Mouse (Mus musculus) ES-E14 (cell line): ENCODE results near the gene Rtl3. TPM values are rescaled to one million over a fixed set of nuclear protein-coding genes. Genes with fewer than 3 reads are reported as not detected.

Experiments
- DNase-seq: peaks from one replicate; pipeline ENCODE4 v3.0.0-alpha.2; 2013; ENCODE audit warnings: low read depth, low spot score
- H3K27ac ChIP-seq: 2 replicates; pipeline ENCODE4 v1.5.1; 2012; ENCODE audit warnings: low read depth, mild to moderate bottlenecking, low read length, moderate library complexity, mixed read lengths; ENCODE audit not compliant: poor library complexity, insufficient read depth, severe bottlenecking
- H3K36me3 ChIP-seq: 2 replicates; pipeline ENCODE4 v1.6.1; 2012; ENCODE audit warnings: mild to moderate bottlenecking, low read length, moderate library complexity, mixed read lengths; ENCODE audit not compliant: control insufficient read depth, poor library complexity, insufficient read depth, severe bottlenecking
- H3K4me1 ChIP-seq, 2 experiments: fragments of 150-350 bp in 1 of 2; sonication (generic) in 1 of 2; 2 replicates each; pipeline ENCODE4 v1.6.1; 2012; ENCODE audit warnings: low read length in 2 of 2, mild to moderate bottlenecking in 1 of 2, mixed read lengths in 1 of 2; ENCODE audit not compliant: control insufficient read depth in 2 of 2, insufficient read depth in 2 of 2, poor library complexity in 1 of 2
- H3K4me3 ChIP-seq, 2 experiments: fragments of 150-350 bp in 1 of 2; sonication (generic) in 1 of 2; 2 replicates each; pipeline ENCODE4 v1.5.1; 2012; ENCODE audit warnings: low read length in 2 of 2, low read depth in 1 of 2, mild to moderate bottlenecking in 1 of 2, mixed read lengths in 1 of 2; ENCODE audit not compliant: insufficient read depth in 1 of 2, poor library complexity in 1 of 2, severe bottlenecking in 1 of 2
- H3K9ac ChIP-seq: 2 replicates; pipeline ENCODE4 v1.6.1; 2012; ENCODE audit warnings: low read depth, mild to moderate bottlenecking, low read length, mixed read lengths; ENCODE audit not compliant: poor library complexity, insufficient read depth, severe bottlenecking
- H3K9me3 ChIP-seq: fragments of 150-350 bp; sonication (generic); 2 replicates; pipeline ENCODE4 v1.6.1; 2012; ENCODE audit warnings: low read depth, mild to moderate bottlenecking, low read length; ENCODE audit not compliant: control insufficient read depth, insufficient read depth
- CHD2 ChIP-seq: IDR thresholded peaks from 2 replicates; pipeline ENCODE4 v1.6.1; 2014; ENCODE audit warnings: mild to moderate bottlenecking, low read depth, low read length, inconsistent platforms
- HCFC1 ChIP-seq: IDR thresholded peaks from 2 replicates; pipeline ENCODE4 v1.6.1; 2012; ENCODE audit warnings: low read length, inconsistent platforms, borderline replicate concordance; ENCODE audit not compliant: insufficient read depth
- MAFK ChIP-seq: IDR thresholded peaks from 2 replicates; pipeline ENCODE4 v1.6.1; 2014; ENCODE audit warnings: mild to moderate bottlenecking, low read depth, low read length, inconsistent platforms; ENCODE audit not compliant: insufficient read depth
- ZC3H11A ChIP-seq: IDR thresholded peaks from 2 replicates; pipeline ENCODE4 v1.6.1; 2012; ENCODE audit warnings: low read depth, mild to moderate bottlenecking, inconsistent platforms, low read length, borderline replicate concordance
- ZNF384 ChIP-seq: IDR thresholded peaks from 2 replicates; pipeline ENCODE4 v1.6.1; 2012; ENCODE audit warnings: low read depth, low read length, inconsistent platforms
- in situ Hi-C, 2 experiments: fragments of 600-800 bp; cut with MboI; formaldehyde crosslinking; loops; one replicate each; pipeline ENCODE4 v1.15.1; 2025; ENCODE audit warnings: low sequenced_read_pairs in 2 of 2, inconsistent platforms in 1 of 2; ENCODE audit not compliant: unreplicated experiment in 2 of 2
- total RNA-seq: library from RNA; depleted of rRNA; stranded (reverse); fragments of 300-350 nt; gene quantifications from 2 replicates; pipeline ENCODE4 v1.2.3, GENCODE M21; 2012; rRNA removed

The Rtl3 gene
- total RNA-seq = not detected in 2 replicates

- H3K4me1 ChIP-seq = no peaks in the 10 kb centered on the region
- no peaks in the 10 kb centered on the region for H3K9me3 ChIP-seq
- no peak for DNase-seq
- H3K27ac ChIP-seq = no peak within 1 kb of the TSS
- TF ChIP-seq MAFK = no peak
- TF ChIP-seq ZC3H11A = no peak
- no peak for TF ChIP-seq HCFC1
- no peak for TF ChIP-seq ZNF384
- no peak for TF ChIP-seq CHD2
- in situ Hi-C loops = no loop called here
- no peak within 1 kb of the TSS for H3K9ac ChIP-seq
- H3K36me3 ChIP-seq = no peaks in the 10 kb centered on the region
- H3K4me3 ChIP-seq = no peak within 1 kb of the TSS
Measured at GRCm38 (mm10) chrX:106840409-106840808, at the start of gene Rtl3. Gene Rtl3 (minus strand): TSS chrX:106840644.

- no peaks in the 10 kb centered on the region for H3K9me3 ChIP-seq
Measured at GRCm38 (mm10) chrX:106872315-106872714, 31.9 kb upstream of the Rtl3 start.

GRCm38 (mm10) chrX:106871894-106872293 is 31.4 kb upstream of the Rtl3 start:
- TF ChIP-seq CHD2 (no peak), MAFK (no peak), HCFC1 (no peak), ZC3H11A (no peak), ZNF384 (no peak)
- Histone ChIP-seq H3K36me3 (no peaks in the 10 kb centered on the region), H3K4me3 (no peak overlapping the region), H3K9ac (no peak overlapping the region), H3K9me3 (no peaks in the 10 kb centered on the region), H3K27ac (no peak overlapping the region), H3K4me1 (no peaks in the 10 kb centered on the region)
- no peak for DNase-seq
- in situ Hi-C loops = no loop called here

More at GRCm38 (mm10) chrX:106872315-106872714, 31.9 kb upstream of the Rtl3 start:
- Histone ChIP-seq H3K9ac (no peak overlapping the region), H3K4me3 (no peak overlapping the region), H3K36me3 (no peaks in the 10 kb centered on the region), H3K27ac (no peak overlapping the region), H3K4me1 (no peaks in the 10 kb centered on the region)
- in situ Hi-C loops = no loop called here
- TF ChIP-seq ZC3H11A = no peak
- DNase-seq = no peak

GRCm38 (mm10) chrX:106871426-106871825 is 31.0 kb upstream of the Rtl3 start:
- in situ Hi-C loops = no loop called here
- H3K27ac ChIP-seq = no peak overlapping the region
- no peaks in the 10 kb centered on the region for H3K4me1 ChIP-seq
- H3K4me3 ChIP-seq = no peak overlapping the region
- DNase-seq = no peak
- no peaks in the 10 kb centered on the region for H3K9me3 ChIP-seq
- no peaks in the 10 kb centered on the region for H3K36me3 ChIP-seq
- no peak overlapping the region for H3K9ac ChIP-seq
- TF ChIP-seq CHD2 (no peak), ZC3H11A (no peak), ZNF384 (no peak), HCFC1 (no peak), MAFK (no peak)

- no peaks in the 10 kb centered on the region for H3K9me3 ChIP-seq
- H3K4me3 ChIP-seq = no peak overlapping the region
- in situ Hi-C loops = no loop called here
- H3K9ac ChIP-seq = no peak overlapping the region
- no peaks in the 10 kb centered on the region for H3K4me1 ChIP-seq
- TF ChIP-seq ZC3H11A (no peak), CHD2 (no peak), ZNF384 (no peak), MAFK (no peak), HCFC1 (no peak)
- H3K27ac ChIP-seq = no peak overlapping the region
- no peak for DNase-seq
- H3K36me3 ChIP-seq = no peaks in the 10 kb centered on the region
Measured at GRCm38 (mm10) chrX:106853523-106854300, 13.3 kb upstream of the Rtl3 start.
